Mouse (Mus musculus): ENCODE measurements around the gene Hist1h1a. TPM values are rescaled to one million over a fixed set of nuclear protein-coding genes. Genes with fewer than 3 reads are reported as not detected.
"Not testable (repeated sequence)": the region's sequence is repeated elsewhere in the genome, so short reads cannot be mapped to it uniquely, and the experiment has no call there.

Gene Hist1h1a
- polyA plus RNA-seq, 1 experiment from 2014 or later = 7.4 TPM

DNA sequence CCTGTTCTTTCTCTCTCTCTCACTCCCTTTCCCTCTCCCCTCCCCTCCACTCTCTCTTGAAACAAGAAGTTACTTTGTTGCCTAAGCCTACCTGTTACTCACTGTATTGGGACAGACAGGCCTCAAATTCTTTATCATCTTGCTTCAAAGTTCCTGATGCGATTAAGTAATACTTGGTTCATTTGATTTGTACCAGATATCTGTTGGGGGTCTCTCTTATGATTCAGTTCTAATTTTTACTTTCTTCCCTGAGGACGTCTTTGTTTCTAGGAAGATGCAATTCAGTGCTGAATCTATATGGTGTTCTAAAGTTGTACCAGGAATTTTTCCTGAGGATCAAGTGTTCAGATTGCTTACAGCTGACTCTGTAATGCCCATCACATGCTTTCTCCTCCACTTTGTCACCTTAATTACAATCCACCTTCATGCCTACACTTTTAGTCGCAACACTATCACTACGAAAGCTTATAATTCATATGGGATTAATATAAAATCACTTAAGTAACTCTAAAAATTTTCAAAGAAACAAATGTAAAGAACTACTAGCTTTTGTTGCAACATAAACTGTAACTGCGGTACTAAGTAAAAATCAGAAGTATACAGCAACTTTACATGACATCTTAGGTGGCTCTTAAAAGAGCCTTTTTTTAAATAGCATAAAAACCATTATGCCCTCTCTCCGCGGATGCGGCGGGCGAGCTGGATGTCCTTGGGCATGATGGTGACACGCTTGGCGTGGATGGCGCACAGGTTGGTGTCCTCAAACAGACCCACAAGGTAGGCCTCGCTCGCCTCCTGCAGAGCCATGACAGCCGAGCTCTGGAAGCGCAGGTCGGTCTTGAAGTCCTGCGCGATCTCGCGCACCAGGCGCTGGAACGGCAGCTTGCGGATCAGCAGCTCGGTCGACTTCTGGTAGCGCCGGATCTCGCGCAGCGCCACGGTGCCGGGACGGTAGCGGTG lies 18.8 kb upstream of the Hist1h1a start:
- Histone ChIP-seq H3K4me1 (replicated peaks) (peaks cover 34% of the 10 kb centered on the region), H3K27me3 (no peaks in the 10 kb centered on the region), H3K4me2 (peak overlapping the region; percentile 66), H3K27ac (peak overlapping the region; percentile 99), H3K4me3 (replicated peaks) (peak overlapping the region; percentile 43), H3K9me3 (no peaks in the 10 kb centered on the region), H3K9ac (replicated peaks) (peak overlapping the region; percentile 61), H3K36me3 (no peaks in the 10 kb centered on the region)
- ATAC-seq (ENCODE audit: insufficient number of reproducible peaks, insufficient read depth, low FRiP score, low TSS enrichment, low read depth) = no peak
- WGBS = under 1% methylated on average over 16 of the region's 36 CpGs

DNA sequence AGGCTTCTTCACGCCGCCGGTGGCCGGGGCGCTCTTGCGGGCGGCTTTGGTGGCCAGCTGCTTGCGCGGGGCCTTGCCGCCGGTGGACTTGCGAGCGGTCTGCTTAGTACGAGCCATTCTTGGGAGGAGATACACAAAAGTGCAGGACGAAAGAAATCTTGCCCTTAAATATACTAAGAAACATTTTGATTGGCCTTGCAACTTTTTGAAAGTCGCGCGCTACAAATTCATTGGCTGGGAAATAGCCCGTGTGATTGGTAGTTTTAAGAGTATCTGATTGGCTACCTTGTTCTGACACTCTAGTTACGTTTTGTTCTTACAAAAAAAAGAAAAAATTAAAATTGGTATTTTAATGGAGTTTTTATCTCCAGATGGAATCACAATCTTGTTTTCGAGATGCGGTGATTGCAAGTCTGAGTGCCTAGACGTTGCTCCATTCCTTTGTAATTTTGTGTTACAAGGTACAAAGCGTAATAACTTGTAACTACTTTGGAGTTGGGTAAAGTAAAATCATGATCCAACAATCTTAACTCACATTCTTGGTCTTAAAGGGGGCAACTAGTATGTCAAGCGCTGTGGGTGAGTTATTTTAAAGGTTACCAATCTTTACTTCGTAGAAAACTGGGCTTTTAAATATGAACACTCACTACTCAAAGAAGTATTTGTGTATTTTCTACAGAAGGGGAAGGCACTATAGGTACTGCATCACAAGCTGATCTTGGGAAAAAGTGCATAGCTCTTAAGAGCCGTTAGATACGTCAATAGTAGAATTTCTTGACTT lies 17.9 kb upstream of the Hist1h1a start, which contains the start of gene Hist1h3c:
Gene Hist1h3c (minus strand): TSS at position 222 of the 781 bp plus-strand sequence.
- peak; percentile 76 for ATAC-seq (ENCODE audit: insufficient number of reproducible peaks, insufficient read depth, low FRiP score, low TSS enrichment, low read depth)
- Histone ChIP-seq H3K9ac (replicated peaks) (peak within 1 kb of the TSS; percentile 69), H3K9me3 (no peaks in the 10 kb centered on the region), H3K27ac (peak within 1 kb of the TSS; percentile 99), H3K4me3 (replicated peaks) (peak within 1 kb of the TSS; percentile 43), H3K36me3 (no peaks in the 10 kb centered on the region), H3K4me1 (replicated peaks) (peaks cover 29% of the 10 kb centered on the region), H3K4me2 (peak within 1 kb of the TSS; percentile 66), H3K27me3 (no peaks in the 10 kb centered on the region)
- under 1% methylated on average over 26 of the region's 28 CpGs for WGBS

DNA sequence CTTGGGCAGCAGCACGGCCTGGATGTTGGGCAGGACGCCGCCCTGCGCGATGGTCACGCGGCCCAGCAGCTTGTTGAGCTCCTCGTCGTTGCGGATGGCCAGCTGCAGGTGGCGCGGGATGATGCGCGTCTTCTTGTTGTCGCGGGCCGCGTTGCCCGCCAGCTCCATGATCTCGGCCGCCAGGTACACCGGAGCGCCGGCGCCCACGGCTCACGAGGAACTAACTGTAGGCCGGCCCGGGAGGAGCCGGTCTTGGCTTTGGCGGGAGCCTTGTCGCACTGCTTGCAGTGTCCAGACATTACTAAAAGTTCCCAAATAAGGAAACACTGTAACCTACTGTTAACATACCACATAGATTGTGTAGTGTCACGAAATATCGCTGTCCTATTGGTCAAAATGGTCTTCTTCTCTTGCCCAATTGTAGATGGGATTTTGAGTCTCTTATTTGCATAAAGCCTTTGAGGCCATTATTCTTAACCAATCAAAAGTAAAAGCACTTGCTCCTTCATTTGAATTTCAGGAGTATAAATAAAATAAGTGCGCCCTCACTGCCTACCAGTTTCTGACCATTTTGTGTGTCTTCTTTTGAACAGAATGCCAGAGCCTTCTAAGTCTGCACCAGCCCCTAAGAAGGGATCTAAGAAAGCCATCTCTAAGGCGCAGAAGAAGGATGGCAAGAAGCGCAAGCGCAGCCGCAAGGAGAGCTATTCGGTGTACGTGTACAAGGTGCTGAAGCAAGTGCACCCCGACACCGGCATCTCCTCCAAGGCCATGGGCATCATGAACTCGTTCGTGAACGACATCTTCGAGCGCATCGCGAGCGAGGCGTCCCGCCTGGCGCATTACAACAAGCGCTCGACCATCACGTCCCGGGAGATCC lies 17.0 kb upstream of the Hist1h1a start, which contains the start of gene Hist1h2bb:
Gene Hist1h2bb (plus strand): TSS at position 534 of the 880 bp plus-strand sequence.
- H3K4me2 ChIP-seq = peak within 1 kb of the TSS; percentile 66
- peak within 1 kb of the TSS; percentile 99 for H3K27ac ChIP-seq
- WGBS = under 1% methylated on average over 50 of the region's 58 CpGs
- H3K9me3 ChIP-seq, H3K36me3 ChIP-seq, H3K27me3 ChIP-seq: not testable (repeated sequence)
- peak within 1 kb of the TSS; percentile 43 for H3K4me3 ChIP-seq (replicated peaks)
- peak; percentile 95 for ATAC-seq (ENCODE audit: insufficient number of reproducible peaks, insufficient read depth, low FRiP score, low TSS enrichment, low read depth)
- H3K4me1 ChIP-seq (replicated peaks) = peaks cover 25% of the 10 kb centered on the region; the same call in 1 of the 2 replicates
- H3K9ac ChIP-seq (replicated peaks) = peak within 1 kb of the TSS; percentile 69

- H3K27me3 ChIP-seq = no peaks in the 10 kb centered on the region
- no peaks in the 10 kb centered on the region for H3K36me3 ChIP-seq
- 3% methylated on average over 13 of the region's 13 CpGs for WGBS
- ATAC-seq (ENCODE audit: insufficient number of reproducible peaks, insufficient read depth, low FRiP score, low TSS enrichment, low read depth) = no peak
- H3K27ac ChIP-seq = peak overlapping the region; percentile 99
- H3K9ac ChIP-seq (replicated peaks) = peak overlapping the region; percentile 66
- peaks cover 25% of the 10 kb centered on the region; the same call in 1 of the 2 replicates for H3K4me1 ChIP-seq (replicated peaks)
- no peaks in the 10 kb centered on the region for H3K9me3 ChIP-seq
- peak overlapping the region; percentile 43 for H3K4me3 ChIP-seq (replicated peaks)
- H3K4me2 ChIP-seq = peak overlapping the region; percentile 66
Measured at GRCm38 (mm10) chr13:23747081-23747891, 16.2 kb upstream of the Hist1h1a start.

- Histone ChIP-seq H3K4me2 (peak overlapping the region; percentile 66), H3K4me1 (replicated peaks) (peaks cover 25% of the 10 kb centered on the region), H3K4me3 (replicated peaks) (peak overlapping the region; percentile 13), H3K27me3 (no peaks in the 10 kb centered on the region), H3K9ac (replicated peaks) (peak overlapping the region; percentile 66; the same call in 1 of the 2 replicates), H3K36me3 (no peaks in the 10 kb centered on the region), H3K27ac (peak overlapping the region; percentile 99), H3K9me3 (no peaks in the 10 kb centered on the region)
- ATAC-seq (ENCODE audit: insufficient number of reproducible peaks, insufficient read depth, low FRiP score, low TSS enrichment, low read depth) = no peak
- WGBS = 12% methylated on average over 4 of the region's 4 CpGs
Measured at GRCm38 (mm10) chr13:23747892-23748288, 15.6 kb upstream of the Hist1h1a start.

- Histone ChIP-seq H3K36me3 (no peaks in the 10 kb centered on the region), H3K27me3 (no peaks in the 10 kb centered on the region), H3K9me3 (no peaks in the 10 kb centered on the region), H3K27ac (peak overlapping the region; percentile 90), H3K4me2 (no peak overlapping the region), H3K4me3 (replicated peaks) (no peak overlapping the region), H3K9ac (replicated peaks) (no peak overlapping the region), H3K4me1 (replicated peaks) (peaks cover 21% of the 10 kb centered on the region)
- 93% methylated on average over 5 of the region's 5 CpGs for WGBS
- ATAC-seq (ENCODE audit: insufficient number of reproducible peaks, insufficient read depth, low FRiP score, low TSS enrichment, low read depth) = no peak
Measured at GRCm38 (mm10) chr13:23749563-23750121, 13.8 kb upstream of the Hist1h1a start.

- H3K9me3 ChIP-seq, H3K36me3 ChIP-seq, H3K27me3 ChIP-seq: not testable (repeated sequence)
- ATAC-seq (ENCODE audit: insufficient number of reproducible peaks, insufficient read depth, low FRiP score, low TSS enrichment, low read depth) = peak; percentile 54; the same call in 1 of the 2 replicates
- Histone ChIP-seq H3K27ac (peak within 1 kb of the TSS; percentile 97), H3K4me1 (replicated peaks) (peaks cover 20% of the 10 kb centered on the region), H3K4me3 (replicated peaks) (peak within 1 kb of the TSS; percentile 43), H3K9ac (replicated peaks) (peak within 1 kb of the TSS; percentile 64), H3K4me2 (peak within 1 kb of the TSS; percentile 60)
- WGBS = under 1% methylated on average over 33 of the region's 47 CpGs
Measured at GRCm38 (mm10) chr13:23750839-23751477, 12.5 kb upstream of the Hist1h1a start, which contains the start of gene Hist1h2ab. Gene Hist1h2ab (plus strand): TSS chr13:23751126.

- under 1% methylated on average over 11 of the region's 11 CpGs for WGBS
- peak overlapping the region; percentile 43 for H3K4me3 ChIP-seq (replicated peaks)
- peak overlapping the region; percentile 64 for H3K9ac ChIP-seq (replicated peaks)
- H3K4me1 ChIP-seq (replicated peaks) = peaks cover 20% of the 10 kb centered on the region
- no peak for ATAC-seq (ENCODE audit: insufficient number of reproducible peaks, insufficient read depth, low FRiP score, low TSS enrichment, low read depth)
- no peaks in the 10 kb centered on the region for H3K27me3 ChIP-seq
- no peaks in the 10 kb centered on the region for H3K36me3 ChIP-seq
- H3K4me2 ChIP-seq = peak overlapping the region; percentile 60
- H3K9me3 ChIP-seq = no peaks in the 10 kb centered on the region
- peak overlapping the region; percentile 97 for H3K27ac ChIP-seq
Measured at GRCm38 (mm10) chr13:23751478-23751956, 11.9 kb upstream of the Hist1h1a start.

- H3K27me3 ChIP-seq = not testable (repeated sequence)
- WGBS = under 1% methylated on average over 19 of the region's 47 CpGs
Measured at GRCm38 (mm10) chr13:23752067-23752741, 11.3 kb upstream of the Hist1h1a start, which contains the start of gene Hist1h3b. Gene Hist1h3b (plus strand): TSS chr13:23752267.

More at GRCm38 (mm10) chr13:23752067-23752741, 11.3 kb upstream of the Hist1h1a start, which contains the start of gene Hist1h3b:
- ATAC-seq (ENCODE audit: insufficient number of reproducible peaks, insufficient read depth, low FRiP score, low TSS enrichment, low read depth) = peak; percentile 93
- peak within 1 kb of the TSS; percentile 60 for H3K4me2 ChIP-seq
- peak within 1 kb of the TSS; percentile 43 for H3K4me3 ChIP-seq (replicated peaks)
- not testable (repeated sequence) for H3K36me3 ChIP-seq, H3K9me3 ChIP-seq
- peak within 1 kb of the TSS; percentile 97 for H3K27ac ChIP-seq
- peaks cover 19% of the 10 kb centered on the region for H3K4me1 ChIP-seq (replicated peaks)
- H3K9ac ChIP-seq (replicated peaks) = peak within 1 kb of the TSS; percentile 66
